15 mouse cellular contexts compared by ENCODE assay signal in genomic region chr1:39545589-39545988, GRCm38 (mm10). TPM values are rescaled to one million over a fixed set of nuclear protein-coding genes. Genes with fewer than 3 reads are reported as not detected.
DNase-seq lines count a peak whose midpoint lies in the region; ATAC-seq and TF ChIP-seq lines count a peak whose summit lies in the region.
"Had no signal": no experiment of that assay in that cellular context is flagged by ENCODE, and none has a peak within 500 bp of the region (broad histone marks: within the 10 kb centered on the region; RNA-seq: fewer than 3 reads in every experiment).

No protein-coding gene starts in this region.

- no peaks in the 10 kb centered on the region for H3K4me1 ChIP-seq in heart, embryonic 11.5 days (ENCODE audit: control insufficient read depth, insufficient read depth, low read length)
- H3K4me1 ChIP-seq in lung, embryonic 14.5 days (ENCODE audit: insufficient read depth): no peaks in the 10 kb centered on the region; the same call in 1 of the 2 replicates
- no peaks in the 10 kb centered on the region for H3K4me1 ChIP-seq in lung, postnatal 0 days (ENCODE audit: insufficient read depth, low read depth, low read length)
- H3K4me1 ChIP-seq: neural tube, embryonic 15.5 days had no signal

- no peak for ATAC-seq in heart, embryonic 11.5 days (replicated peaks; ENCODE audit: insufficient number of reproducible peaks, low FRiP score, low TSS enrichment)
- no peak for ATAC-seq in lung, embryonic 14.5 days (ENCODE audit: insufficient read depth)
- no peak for ATAC-seq in lung, postnatal 0 days
- ATAC-seq: midbrain, embryonic 16.5 days had no signal

- no peak overlapping the region for H3K27ac ChIP-seq in heart, embryonic 11.5 days (ENCODE audit: low read depth, low read length)
- H3K27ac ChIP-seq in lung, embryonic 14.5 days (ENCODE audit: low read depth): no peak overlapping the region
- H3K27ac ChIP-seq in lung, postnatal 0 days (ENCODE audit: low read length): no peak overlapping the region
- H3K27ac ChIP-seq: kidney, postnatal 0 days; neural tube, embryonic 15.5 days had no signal

- H3K4me2 ChIP-seq in heart, embryonic 11.5 days: no peak overlapping the region
- H3K4me2 ChIP-seq in lung, embryonic 14.5 days: no peak overlapping the region
- H3K4me2 ChIP-seq in lung, postnatal 0 days (replicated peaks; ENCODE audit: low read depth, low read length): no peak overlapping the region
- no peak overlapping the region for H3K4me2 ChIP-seq in myocyte (ENCODE audit: low read depth)
- H3K4me2 ChIP-seq: liver, embryonic 11.5 days; neural tube, embryonic 15.5 days had no signal

- peaks cover 20% of the 10 kb centered on the region for H3K36me3 ChIP-seq in heart, embryonic 11.5 days (ENCODE audit: control insufficient read depth, insufficient read depth, low read length)
- H3K36me3 ChIP-seq in lung, embryonic 14.5 days (ENCODE audit: insufficient read depth): peaks cover 81% of the 10 kb centered on the region
- H3K36me3 ChIP-seq in lung, postnatal 0 days (ENCODE audit: insufficient read depth, low read length): peaks cover 10% of the 10 kb centered on the region; the same call in 1 of the 2 replicates
- H3K36me3 ChIP-seq in myocyte (ENCODE audit: control insufficient read depth, insufficient read depth): peaks cover 47% of the 10 kb centered on the region

- TF ChIP-seq EP300 in lung, postnatal 0 days (IDR thresholded peaks at IDR 0.05): no peak

- H3K9ac ChIP-seq in heart, embryonic 11.5 days (ENCODE audit: low read depth, low read length): no peak overlapping the region
- no peak overlapping the region for H3K9ac ChIP-seq in lung, embryonic 14.5 days
- H3K9ac ChIP-seq in lung, postnatal 0 days (replicated peaks; ENCODE audit: low read depth): no peak overlapping the region
- H3K9ac ChIP-seq: neural tube, embryonic 15.5 days had no signal

- no peak overlapping the region for H3ac ChIP-seq in myocyte (ENCODE audit: control insufficient read depth, insufficient read length)

- no peak overlapping the region for H3K4me3 ChIP-seq in heart, embryonic 11.5 days (ENCODE audit: low read depth, low read length)
- H3K4me3 ChIP-seq in lung, embryonic 14.5 days (ENCODE audit: low read depth, low read length): no peak overlapping the region
- no peak overlapping the region for H3K4me3 ChIP-seq in lung, postnatal 0 days (ENCODE audit: low read depth, low read length)
- H3K4me3 ChIP-seq in myocyte: no peak overlapping the region
- H3K4me3 ChIP-seq: neural tube, embryonic 15.5 days had no signal

- H3K9me3 ChIP-seq in heart, embryonic 11.5 days (replicated peaks; ENCODE audit: control insufficient read depth, low read length): no peaks in the 10 kb centered on the region
- H3K9me3 ChIP-seq in lung, embryonic 14.5 days (ENCODE audit: low read depth, low read length): no peaks in the 10 kb centered on the region
- H3K9me3 ChIP-seq in lung, postnatal 0 days (ENCODE audit: low read length): no peaks in the 10 kb centered on the region
- H3K9me3 ChIP-seq: neural tube, embryonic 15.5 days had no signal

- H3K27me3 ChIP-seq in heart, embryonic 11.5 days (ENCODE audit: control insufficient read depth, insufficient read depth, low read length): no peaks in the 10 kb centered on the region
- no peaks in the 10 kb centered on the region for H3K27me3 ChIP-seq in lung, embryonic 14.5 days (ENCODE audit: insufficient read depth, low read length)
- H3K27me3 ChIP-seq in lung, postnatal 0 days (replicated peaks; ENCODE audit: insufficient read depth, low read length): no peaks in the 10 kb centered on the region
- no peaks in the 10 kb centered on the region for H3K27me3 ChIP-seq in myocyte (ENCODE audit: control insufficient read depth, insufficient read depth, insufficient read length)
- H3K27me3 ChIP-seq: neural tube, embryonic 15.5 days had no signal

- peak; percentile 85 for DNase-seq in heart, adult 11 months
- DNase-seq in lung, embryonic 14.5 days: peak; percentile 9
- DNase-seq in lung, postnatal 0 days (ENCODE audit: low spot score): no peak
- peak; percentile 39 for DNase-seq in NIH3T3 (ENCODE audit: low read depth)
- DNase-seq in spleen, postnatal 14 days (ENCODE audit: low spot score in 2 of 2): no peak
- DNase-seq: adrenal gland, adult 8-10 months; gastrocnemius, postnatal 36 days; layer of hippocampus, adult 9-11 months; right cerebral cortex, adult 18-20 months had no signal

- no peaks in the 10 kb centered on the region for H3K79me2 ChIP-seq in myocyte (ENCODE audit: control insufficient read depth, insufficient read depth)

- 91% methylated on average over 7 of the region's 7 CpGs for WGBS in heart, embryonic 11.5 days (ENCODE audit: insufficient replicate concordance)
- WGBS in lung, embryonic 14.5 days: 81% methylated on average over 7 of the region's 7 CpGs
- 66% methylated on average over 7 of the region's 7 CpGs for WGBS in lung, postnatal 0 days

- no peak for TF ChIP-seq POLR2A in myocyte (IDR thresholded peaks at IDR 0.05; ENCODE audit: insufficient read length, low read depth)

- TF ChIP-seq CTCF in lung, embryonic 14.5 days (IDR thresholded peaks at IDR 0.05; ENCODE audit: low read depth): no peak
- no peak for TF ChIP-seq CTCF in lung, postnatal 0 days (IDR thresholded peaks at IDR 0.05)

TF ChIP-seq in myocyte, 11 proteins besides CTCF, POLR2A, EP300 and RAD21:
- TF ChIP-seq POLR2AphosphoS2 (IDR thresholded peaks at IDR 0.05; ENCODE audit: insufficient read length, low read depth) (peak; percentile 46), E2F4 (IDR thresholded peaks at IDR 0.05; ENCODE audit: insufficient read depth) (no peak)

RNA-seq across cellular contexts. Expression of gene Cnot11, which starts 10.8 kb away (rescaled TPM):
- polyA plus RNA-seq in heart, embryonic 11.5 days (2014; fragmentation: Nextera tagmentation; extraction: Ambion mirVana): 20.0 and 20.4 TPM in 2 replicates
- polyA plus RNA-seq in lung, embryonic 14.5 days (2014; fragmentation: Nextera tagmentation; extraction: Ambion mirVana): 26.8 and 29.0 TPM in 2 replicates
- polyA plus RNA-seq in lung, postnatal 0 days (2015; fragmentation: Nextera tagmentation; extraction: Ambion mirVana): 10.0 and 10.7 TPM in 2 replicates
- 16.8 TPM for polyA plus RNA-seq in myocyte (2012; fragmentation: generic; extraction: Trizol)

RNA-seq across cellular contexts. Expression of gene Rnf149, which starts 31.6 kb away (rescaled TPM):
- polyA plus RNA-seq in heart, embryonic 11.5 days (2014; fragmentation: Nextera tagmentation; extraction: Ambion mirVana): 19.0 TPM in 2 replicates
- 32.8 and 33.3 TPM in 2 replicates for polyA plus RNA-seq in lung, embryonic 14.5 days (2014; fragmentation: Nextera tagmentation; extraction: Ambion mirVana)
- 25.1 and 31.0 TPM in 2 replicates for polyA plus RNA-seq in lung, postnatal 0 days (2015; fragmentation: Nextera tagmentation; extraction: Ambion mirVana)
- 17.9 TPM for polyA plus RNA-seq in myocyte (2012; fragmentation: generic; extraction: Trizol)

Comparison
In these comparisons a context has a peak if more than half of its experiments do, and no peak if none do; other contexts are left out.
1. DNase-seq: peak in heart, adult 11 months (single experiment), lung, embryonic 14.5 days (single experiment) and NIH3T3 (single experiment); none in lung, postnatal 0 days (single experiment) and spleen, postnatal 14 days (0 of 2).